Mouse (Mus musculus) C2C12 (cell line): ENCODE measurements around the gene Bak1.

Experiments
- CEBPB ChIP-seq: IDR thresholded peaks from one replicate; pipeline ENCODE4 v1.6.1; 2011; ENCODE audit warnings: low read depth, mild to moderate bottlenecking, control low read depth, moderate library complexity
- CTCF ChIP-seq: IDR thresholded peaks from one replicate; pipeline ENCODE4 v1.5.1; 2011; ENCODE audit not compliant: control insufficient read depth, insufficient read depth, insufficient read length

DNA sequence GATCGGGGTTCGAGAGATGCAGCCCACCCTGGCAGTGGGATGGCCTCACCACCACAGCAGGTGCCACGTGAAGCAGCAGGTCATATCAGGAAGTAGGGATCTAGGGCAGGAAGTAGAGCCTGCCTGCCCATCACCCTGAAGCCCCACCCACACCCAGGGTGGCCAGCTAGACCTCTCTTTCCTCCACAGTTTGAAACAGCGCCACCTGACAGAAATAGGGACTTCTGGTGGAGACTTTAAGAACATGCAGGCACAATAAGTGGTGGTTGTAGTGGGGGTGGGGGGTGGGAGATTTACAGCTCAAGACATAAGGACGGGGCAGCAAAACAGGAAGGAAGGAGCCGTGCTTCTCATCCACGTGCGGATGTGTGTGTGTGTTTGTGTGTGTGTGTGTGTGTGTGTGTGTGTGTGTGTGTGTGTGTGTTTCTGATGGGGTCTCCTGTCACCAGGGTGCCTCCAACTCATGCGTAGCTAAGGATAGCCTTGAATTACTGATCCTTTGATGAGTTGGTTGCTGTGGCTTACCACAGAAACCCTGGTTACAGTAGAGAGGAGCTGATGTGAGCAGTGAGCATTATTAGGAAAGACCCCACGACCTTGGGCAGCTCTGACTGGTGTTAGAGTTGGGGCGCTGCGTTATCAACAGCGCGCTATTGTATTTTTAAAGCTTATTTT, 16.7 kb downstream of the Bak1 start:
- TF ChIP-seq CEBPB: no peak
- no peak for TF ChIP-seq CTCF
